Mouse (Mus musculus) T-helper 17 cell (primary cell): ENCODE measurements around the gene Otos.

Experiments
- in situ Hi-C, 2 experiments: fragments of 300-600 bp; cut with MboI, MseI; formaldehyde crosslinking; loops; 1 replicate in 1 of 2; 2 replicates in 1 of 2; pipeline ENCODE4 v1.15.1; 2025; ENCODE audit warnings: high pct_unique_total_duplicates in 2 of 2

Otos gene

GRCm38 (mm10) chr1:92648673-92649072 lies at the start of gene Otos:
Gene Otos, minus strand, starts transcription at chr1:92648841.
- in situ Hi-C loops = loop anchor here in 1 of 2 experiments (10.0 to 25.0 kb wide), 3 partner anchors 574 to 1236 kb away; partner anchors contain the start of genes Farp2 and Hes6

GRCm38 (mm10) chr1:92696848-92697247 lies 48.2 kb upstream of the Otos start:
- in situ Hi-C loops = loop anchor here in 1 of 2 experiments (5.0 kb wide), 1 partner anchor 130 kb away; no protein-coding TSS in a partner anchor

- in situ Hi-C loops = loop anchor here in 1 of 2 experiments (5.0 kb wide), 1 partner anchor 132 kb away; no protein-coding TSS in a partner anchor
These were observed 47.1 kb upstream of the Otos start for GRCm38 (mm10) chr1:92695751-92696150.

- in situ Hi-C loops = no loop called here
These were observed 42.7 kb upstream of the Otos start for GRCm38 (mm10) chr1:92691166-92691844.

GRCm38 (mm10) chr1:92686994-92687393 lies 38.4 kb upstream of the Otos start:
- in situ Hi-C loops = no loop called here

- in situ Hi-C loops = no loop called here
These were observed 34.5 kb upstream of the Otos start for GRCm38 (mm10) chr1:92683151-92683550.

GRCm38 (mm10) chr1:92680668-92681603 lies 32.3 kb upstream of the Otos start:
- in situ Hi-C loops = no loop called here

GRCm38 (mm10) chr1:92678757-92679156 lies 30.1 kb upstream of the Otos start:
- in situ Hi-C loops = no loop called here

GRCm38 (mm10) chr1:92676676-92676975 lies 28.0 kb upstream of the Otos start:
- in situ Hi-C loops = no loop called here

GRCm38 (mm10) chr1:92675932-92676675 lies 27.5 kb upstream of the Otos start:
- in situ Hi-C loops = no loop called here

- in situ Hi-C loops = no loop called here
These were observed 24.7 kb upstream of the Otos start for GRCm38 (mm10) chr1:92673258-92673782.

GRCm38 (mm10) chr1:92671326-92671725 lies 22.7 kb upstream of the Otos start:
- in situ Hi-C loops = no loop called here

GRCm38 (mm10) chr1:92669430-92669829 lies 20.8 kb upstream of the Otos start:
- in situ Hi-C loops = loop anchor here in 1 of 2 experiments (10.0 kb wide), 1 partner anchor 795 kb away; no protein-coding TSS in a partner anchor

GRCm38 (mm10) chr1:92667106-92667505 lies 18.5 kb upstream of the Otos start:
- in situ Hi-C loops = loop anchor here in 1 of 2 experiments (10.0 kb wide), 1 partner anchor 798 kb away; no protein-coding TSS in a partner anchor

- in situ Hi-C loops = no loop called here
These were observed 10.8 kb upstream of the Otos start for GRCm38 (mm10) chr1:92659392-92659791.

- in situ Hi-C loops = no loop called here
These were observed 8.6 kb upstream of the Otos start for GRCm38 (mm10) chr1:92657025-92657820.

- in situ Hi-C loops = no loop called here
These were observed 6.0 kb upstream of the Otos start for GRCm38 (mm10) chr1:92654676-92655075.

GRCm38 (mm10) chr1:92653179-92653578 lies 4.5 kb upstream of the Otos start:
- in situ Hi-C loops = no loop called here

GRCm38 (mm10) chr1:92651467-92651866 lies 2.8 kb upstream of the Otos start:
- in situ Hi-C loops = no loop called here

- in situ Hi-C loops = loop anchor here in 1 of 2 experiments (10.0 to 25.0 kb wide), 3 partner anchors 573 to 1236 kb away; partner anchors contain the start of genes Farp2 and Hes6
These were observed 444 bp downstream of the Otos start for GRCm38 (mm10) chr1:92648197-92648596.
